Mouse (Mus musculus): ENCODE results near the gene Pik3cg.

Pik3cg gene

DNA sequence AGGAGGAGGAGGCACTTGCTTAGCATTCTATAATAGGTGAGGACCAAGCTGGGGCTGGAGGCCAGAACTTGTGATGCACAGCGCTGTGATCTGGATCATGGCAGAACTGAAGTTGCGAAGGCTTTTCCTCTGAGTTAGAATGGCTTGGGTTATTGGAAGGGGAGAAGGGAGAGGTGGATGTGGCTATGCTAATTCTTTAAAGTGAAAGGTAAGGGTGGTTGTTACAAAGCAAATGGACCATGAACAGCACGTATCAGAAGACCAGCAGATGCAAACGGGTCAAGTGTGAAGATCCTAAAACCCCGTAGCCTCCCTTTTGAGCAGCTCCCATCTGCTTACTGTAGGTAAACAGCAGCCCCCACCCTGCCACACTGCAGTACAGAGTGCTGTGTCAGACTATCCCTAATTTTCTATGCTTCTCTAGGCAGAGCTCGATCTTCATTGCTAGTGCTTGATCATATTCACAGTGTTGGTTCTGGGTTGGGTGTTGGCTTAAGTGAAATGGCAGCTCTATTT lies 7.3 kb downstream of the Pik3cg start:
- no peak for DNase-seq

DNA sequence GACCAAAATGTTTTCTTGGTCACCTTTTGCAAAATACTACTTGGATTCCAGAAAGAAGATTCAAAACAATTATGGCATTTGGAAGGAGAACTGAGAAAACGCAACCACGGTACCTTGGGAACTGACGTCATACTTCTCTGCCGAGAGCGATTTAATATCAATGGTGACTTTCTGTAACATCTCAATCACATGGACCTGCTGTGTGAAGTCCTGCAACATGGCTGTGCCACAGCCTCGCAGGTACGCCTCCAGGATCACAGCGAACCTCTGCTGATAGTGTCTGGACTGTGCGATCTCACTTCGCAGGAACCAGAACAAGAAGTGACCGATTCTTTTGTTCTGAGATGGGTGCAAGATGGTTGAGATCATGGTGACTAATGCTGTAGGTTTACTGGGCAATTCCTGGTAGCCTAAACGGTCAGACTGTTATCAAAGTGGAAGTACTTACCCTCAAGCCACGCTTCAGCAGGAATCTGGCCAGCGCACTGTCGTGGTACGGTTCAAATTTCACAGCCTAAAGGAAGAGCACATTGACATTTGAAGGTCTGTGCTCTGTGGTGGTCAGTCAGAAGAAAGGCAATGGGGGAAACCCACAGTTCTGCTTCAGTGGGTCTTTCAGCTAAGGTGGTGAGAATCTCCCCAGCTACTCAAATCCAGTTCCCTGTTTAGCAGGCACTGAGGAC lies 7.9 kb downstream of the Pik3cg start:
- DNase-seq: no peak

DNA sequence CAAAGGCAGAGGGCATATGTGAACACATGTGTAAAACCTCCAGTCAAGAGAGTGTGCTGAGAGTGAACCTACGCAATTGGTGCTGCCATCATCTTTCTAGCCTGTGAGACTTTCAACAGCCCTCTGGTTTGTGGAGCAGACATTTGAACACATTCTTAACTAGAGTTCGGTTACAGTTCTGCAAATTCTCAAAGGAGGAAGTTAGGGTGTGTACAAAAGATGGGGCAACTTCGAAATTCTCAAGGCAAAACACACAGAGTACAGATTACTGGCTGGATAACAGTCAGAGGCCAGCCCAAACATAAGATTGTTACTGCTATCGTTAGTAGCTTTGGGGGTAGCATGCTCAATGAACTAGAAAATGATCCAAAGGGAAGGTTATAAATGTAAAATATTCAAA lies 9.0 kb downstream of the Pik3cg start:
- DNase-seq: no peak

DNA sequence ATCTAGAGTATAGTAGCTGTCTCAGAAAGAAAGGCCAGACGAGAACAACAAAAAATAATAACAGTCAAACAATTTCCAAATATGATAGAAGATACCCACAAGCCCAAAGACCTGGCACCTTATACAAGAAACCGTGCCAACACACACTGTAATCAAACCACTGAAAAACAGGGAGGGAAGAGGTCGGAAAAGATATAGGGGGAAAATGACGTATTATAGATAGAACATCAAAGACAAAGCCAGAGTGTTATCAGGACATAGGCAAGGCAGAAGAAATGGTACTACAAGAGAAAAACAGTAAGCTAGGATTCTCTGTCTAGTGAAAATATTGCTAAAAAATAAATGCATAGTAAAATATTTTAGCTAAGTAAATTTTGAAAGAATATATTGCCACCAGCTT lies 10.4 kb downstream of the Pik3cg start:
- no peak for DNase-seq

DNA sequence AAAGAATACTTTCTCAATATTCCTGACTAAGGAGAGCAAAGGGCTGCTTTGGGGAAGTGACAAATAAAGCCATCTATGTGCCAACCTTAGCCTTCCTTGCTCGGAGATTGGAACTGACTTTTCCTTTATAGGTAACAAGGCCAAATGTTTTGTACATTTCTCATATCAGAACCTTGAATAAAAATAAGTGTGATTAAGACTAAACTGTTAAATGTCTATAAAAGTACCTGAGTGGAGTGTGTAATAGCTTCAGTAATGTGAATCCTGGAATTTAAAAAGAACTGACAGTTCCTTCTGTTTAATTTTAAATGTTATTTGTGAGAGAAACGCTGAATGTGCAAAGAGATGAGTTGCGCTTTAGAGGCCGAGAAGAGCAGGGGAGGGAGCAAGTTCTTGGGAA lies 13.5 kb downstream of the Pik3cg start:
- DNase-seq: no peak

DNA sequence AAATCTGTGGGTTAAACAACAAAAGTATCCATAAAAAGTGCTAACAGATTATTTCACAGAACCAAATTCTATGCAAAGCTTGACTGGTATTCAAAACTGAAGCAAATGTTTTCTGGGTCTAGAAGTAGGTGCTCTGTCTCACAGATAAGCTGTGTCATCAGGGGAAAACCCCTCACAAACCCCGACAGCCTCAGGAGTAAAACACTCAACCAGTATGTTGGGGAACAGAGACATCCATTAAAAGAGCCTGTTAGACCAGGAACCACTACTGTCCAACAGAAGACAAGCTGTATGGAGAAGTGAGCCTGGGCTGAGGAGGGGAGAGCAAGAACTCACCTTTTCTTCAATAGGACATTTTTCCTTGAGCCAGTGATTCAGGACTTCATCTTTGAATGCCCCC lies 14.1 kb downstream of the Pik3cg start:
- no peak for DNase-seq

DNA sequence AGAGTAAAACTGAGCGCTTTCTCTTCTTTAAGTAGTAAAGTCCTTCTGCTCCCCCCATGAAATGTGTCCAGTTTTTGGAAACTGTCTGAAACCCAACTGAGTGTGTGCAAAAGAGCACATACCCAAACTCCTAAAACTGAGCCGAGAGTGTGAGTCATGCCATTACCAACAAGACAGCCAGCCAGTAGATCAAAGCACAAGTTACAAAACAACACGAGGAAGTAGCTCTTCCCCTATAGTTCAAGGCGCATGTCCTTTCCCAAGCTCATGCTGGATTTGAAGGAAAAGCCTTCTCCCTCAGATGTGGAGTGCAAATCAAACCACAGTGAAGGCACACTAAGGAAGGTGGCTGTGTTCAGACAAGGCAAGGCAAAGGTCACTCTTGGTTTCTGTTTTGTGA lies 17.5 kb downstream of the Pik3cg start:
- DNase-seq: no peak

DNA sequence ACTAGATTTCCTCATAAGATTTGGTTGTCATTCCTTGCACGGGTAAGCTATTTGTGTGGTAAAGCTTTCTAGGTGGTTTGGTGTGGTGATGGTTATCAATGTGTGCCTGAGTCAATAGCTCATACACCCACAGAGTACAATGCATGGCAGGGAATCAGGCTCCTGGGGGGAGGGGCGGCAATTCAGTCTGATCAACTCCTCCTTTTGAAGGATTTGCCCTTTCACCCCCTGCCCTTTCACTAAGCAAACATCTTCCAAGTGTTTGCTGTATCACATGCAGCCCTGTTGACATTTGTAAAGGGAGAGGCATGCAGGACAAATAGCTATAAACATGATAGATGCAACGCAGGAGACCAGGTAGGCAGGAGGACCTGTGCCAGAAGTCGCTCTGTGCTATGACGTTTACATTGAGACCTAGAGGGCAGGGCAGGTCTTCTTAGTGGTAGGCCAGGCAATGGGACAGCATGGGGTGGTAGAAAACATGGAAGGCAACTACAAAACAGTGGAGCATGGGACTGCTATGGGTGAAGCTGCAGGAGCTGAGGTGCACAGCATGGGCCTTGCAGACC lies 20.7 kb downstream of the Pik3cg start:
- no peak for DNase-seq

DNA sequence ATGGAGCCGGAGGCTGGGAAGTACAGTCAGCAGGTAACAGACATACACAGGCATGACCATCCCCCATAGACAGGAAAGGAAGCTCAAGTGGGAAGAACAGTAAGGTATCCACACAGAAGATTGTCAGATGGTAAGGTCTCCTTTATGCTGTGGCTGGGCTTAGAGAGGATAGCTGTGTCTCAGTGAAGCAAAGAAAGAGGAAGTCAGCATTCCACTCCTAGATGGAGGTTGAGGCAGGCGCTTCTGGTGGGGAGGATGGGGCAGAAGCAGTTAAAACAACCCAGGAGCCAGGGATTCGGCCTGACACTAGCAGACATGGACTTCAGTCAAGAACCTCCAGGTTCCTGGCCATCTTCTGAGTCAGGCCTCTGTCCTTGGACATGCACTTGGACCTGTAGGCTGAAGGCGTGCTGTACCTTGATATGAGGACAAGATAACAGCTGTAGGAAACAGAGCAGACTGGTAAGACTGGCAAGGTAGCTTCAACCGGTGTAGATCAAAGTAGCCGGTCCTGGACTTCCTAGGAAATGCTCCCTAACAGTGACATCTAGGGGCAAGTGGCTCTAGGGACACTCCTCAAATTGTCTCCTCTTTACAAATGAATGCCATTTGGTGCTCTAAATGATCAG lies 21.7 kb downstream of the Pik3cg start:
- no peak for DNase-seq

DNA sequence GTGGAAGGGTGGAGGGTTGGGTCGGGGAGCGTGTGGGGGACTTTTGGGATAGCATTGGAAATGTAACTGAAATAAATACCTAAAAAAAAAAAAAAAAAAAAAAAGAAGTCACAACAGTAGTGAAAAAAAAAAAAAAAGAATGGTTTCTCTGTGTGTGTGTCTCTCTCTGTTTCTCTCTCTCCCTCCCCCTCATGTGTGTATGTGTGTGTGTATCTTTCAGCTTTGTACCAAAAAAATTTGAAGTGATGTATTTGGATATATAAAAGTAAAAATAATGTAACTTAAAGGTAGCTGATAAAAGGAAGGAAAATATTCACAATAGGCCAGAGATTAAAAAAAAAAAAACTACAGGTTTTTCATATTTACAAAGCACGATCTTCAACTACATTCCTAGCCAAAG lies 23.6 kb downstream of the Pik3cg start:
- no peak for DNase-seq

DNA sequence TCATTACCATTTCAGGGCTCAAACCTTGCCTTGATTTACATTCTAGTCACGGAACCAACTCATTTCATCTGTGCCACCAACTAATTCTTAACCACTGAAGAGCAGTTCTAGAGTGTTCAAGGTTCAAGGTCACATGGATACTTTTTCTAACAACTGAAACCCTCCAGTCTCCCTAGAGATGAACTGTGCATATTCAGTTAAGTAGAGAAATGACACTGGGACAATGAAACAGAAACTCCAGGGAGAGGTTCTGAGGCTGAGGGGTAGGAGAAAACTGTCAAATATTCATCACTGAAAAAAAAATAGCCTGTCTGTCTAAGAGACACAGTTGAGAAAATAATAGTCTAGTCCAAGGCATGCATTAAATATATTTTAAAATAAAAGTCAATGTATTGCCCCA lies 24.9 kb downstream of the Pik3cg start:
- no peak for DNase-seq

DNA sequence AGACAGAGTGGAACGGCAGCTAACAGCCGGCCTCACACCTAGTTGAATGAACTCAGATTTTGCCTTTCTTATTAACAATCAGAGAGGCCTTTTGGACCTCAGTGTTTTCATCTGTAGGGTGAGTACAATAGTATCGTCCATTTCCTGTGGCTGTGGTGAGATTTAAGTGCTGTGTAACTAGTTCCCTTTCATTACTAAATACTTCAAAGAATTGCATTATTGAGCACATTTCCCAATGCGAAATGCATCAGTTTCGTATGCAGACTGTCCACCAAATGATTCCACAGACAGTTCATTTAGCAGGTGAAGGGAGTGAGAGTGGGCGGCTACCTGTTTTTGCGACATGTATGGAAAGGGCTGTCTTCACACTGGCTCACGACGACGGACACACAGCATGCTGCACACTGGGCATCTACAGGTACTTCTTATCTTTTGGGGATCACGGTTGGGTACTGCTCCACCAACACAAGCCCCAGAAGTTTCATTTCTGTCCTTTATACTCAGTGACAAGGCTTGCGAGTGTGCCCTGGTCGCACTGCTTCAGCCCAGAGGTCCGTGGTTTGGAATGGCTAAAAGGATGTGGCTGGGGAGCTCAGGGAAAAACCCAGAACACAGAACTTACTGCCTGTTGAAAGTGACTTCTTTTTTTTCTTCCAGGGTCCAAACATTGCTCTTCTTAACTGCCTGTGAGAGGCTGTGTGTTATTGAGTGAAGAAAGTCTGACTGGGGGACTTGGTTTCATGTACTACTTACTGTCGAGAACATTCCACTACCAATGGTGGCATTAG lies 25.6 kb downstream of the Pik3cg start:
- DNase-seq: no peak

DNA sequence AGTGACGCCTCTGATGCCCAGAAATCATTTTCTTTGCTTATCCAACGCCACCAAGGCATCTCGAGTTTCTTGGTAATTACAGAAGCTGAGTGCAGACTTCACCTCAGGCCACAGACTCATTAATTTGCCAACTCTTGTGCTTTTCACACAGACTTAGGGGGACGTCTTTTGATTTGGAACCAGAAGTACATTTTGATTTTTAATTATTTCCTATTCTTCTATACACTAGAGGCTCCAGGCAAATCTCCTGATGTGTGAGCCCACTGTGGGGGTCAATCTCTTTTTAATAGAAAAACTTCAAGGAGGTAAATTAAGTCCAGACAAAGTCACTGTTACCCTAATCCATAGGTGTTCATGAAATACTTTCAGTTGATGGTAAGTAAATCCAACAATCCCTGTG lies 26.6 kb downstream of the Pik3cg start:
- DNase-seq: no peak

DNA sequence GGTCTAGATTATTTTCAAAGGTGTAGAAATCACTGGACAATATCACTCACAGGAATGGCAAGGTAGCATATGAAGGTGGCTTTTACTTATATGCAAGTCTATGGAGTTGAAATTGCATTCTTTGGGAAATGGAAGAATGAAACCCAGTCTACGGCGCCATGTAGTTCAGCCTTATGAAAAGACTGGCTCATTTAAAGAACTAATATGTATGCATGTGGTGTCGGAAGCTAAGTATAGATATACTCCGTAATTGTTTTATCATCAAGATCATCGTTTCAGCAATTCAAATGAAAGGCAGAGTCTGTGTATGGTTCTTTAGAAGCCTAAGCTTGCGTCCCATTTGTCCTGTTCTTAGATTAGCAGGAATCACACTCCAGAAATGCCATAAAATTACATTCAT lies 34.0 kb downstream of the Pik3cg start:
- DNase-seq: no peak

DNA sequence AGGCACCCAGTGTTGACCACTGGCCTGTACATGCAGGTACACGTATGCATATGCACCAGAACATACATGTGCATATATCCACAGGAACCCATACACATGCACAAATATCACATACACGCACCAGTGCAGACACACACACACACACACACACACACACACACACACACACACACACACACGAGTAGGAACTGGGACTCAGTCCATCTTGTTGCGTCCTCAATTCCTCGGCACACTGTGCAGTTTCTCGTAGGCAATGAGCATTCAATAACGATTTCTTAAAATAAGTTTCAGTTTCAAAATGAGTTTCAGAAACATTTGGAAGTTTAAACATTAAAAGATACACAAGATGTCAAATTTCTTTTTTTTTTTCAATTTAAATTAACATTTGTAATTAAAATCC lies 35.6 kb downstream of the Pik3cg start:
- peak; percentile 16 for DNase-seq

DNA sequence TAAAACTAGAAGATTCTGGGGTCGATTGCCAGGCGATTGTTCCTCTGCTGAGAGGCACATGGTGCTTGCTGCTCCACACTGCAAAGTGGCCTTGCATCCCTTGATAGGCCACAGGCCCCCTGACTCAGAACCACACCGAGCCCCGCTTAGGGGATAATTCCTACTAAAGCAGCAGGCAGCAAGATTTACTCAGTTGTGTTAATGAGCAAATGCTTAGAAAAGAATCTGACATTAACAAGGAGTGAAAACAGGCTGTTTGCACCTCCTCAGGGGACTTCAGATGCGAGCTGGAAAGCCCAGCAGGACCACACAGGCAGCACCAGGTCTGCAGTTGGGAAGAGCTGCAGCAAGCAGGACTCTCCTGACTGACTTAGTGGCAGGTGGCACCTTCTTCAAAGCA lies 39.3 kb downstream of the Pik3cg start:
- DNase-seq: no peak

DNA sequence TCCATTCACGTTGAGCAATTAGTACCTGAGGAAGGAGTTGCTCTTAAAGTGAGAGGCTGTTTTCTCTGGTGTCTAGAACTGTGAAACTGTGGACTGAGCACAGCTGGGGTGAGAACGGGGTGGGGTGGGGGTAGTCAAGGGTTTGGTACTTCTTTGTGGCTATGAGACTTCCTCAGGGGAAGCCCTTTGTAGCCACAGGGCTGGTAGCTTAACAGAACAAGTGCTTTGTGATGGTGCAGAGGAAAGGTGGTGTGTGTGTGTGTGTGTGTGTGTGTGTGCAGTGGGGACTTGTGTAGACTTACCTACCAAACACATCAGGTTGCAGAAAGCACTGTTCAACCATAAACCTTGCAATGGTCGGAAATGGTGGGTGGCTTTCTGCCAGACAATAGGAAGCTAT lies 39.7 kb downstream of the Pik3cg start:
- DNase-seq: no peak

DNA sequence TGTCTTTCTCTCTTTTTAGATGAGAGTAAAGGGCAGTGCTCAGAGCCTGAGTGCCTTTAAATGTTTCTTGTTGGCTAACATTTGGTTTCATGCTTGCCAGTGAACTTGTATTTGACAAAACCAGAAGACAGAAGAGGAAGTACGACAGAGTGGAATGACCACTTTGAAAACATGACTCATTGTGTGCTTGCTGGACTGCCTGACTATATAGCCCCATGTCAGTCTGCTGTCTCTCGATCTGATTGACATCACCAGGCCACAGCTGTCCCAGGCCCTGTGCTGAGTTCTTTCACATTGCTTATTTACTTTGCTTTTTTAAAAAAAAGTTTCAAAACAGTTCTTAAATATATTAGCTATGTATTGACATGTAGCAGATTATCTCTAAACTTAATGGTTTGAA lies 44.8 kb downstream of the Pik3cg start:
- DNase-seq: no peak

DNA sequence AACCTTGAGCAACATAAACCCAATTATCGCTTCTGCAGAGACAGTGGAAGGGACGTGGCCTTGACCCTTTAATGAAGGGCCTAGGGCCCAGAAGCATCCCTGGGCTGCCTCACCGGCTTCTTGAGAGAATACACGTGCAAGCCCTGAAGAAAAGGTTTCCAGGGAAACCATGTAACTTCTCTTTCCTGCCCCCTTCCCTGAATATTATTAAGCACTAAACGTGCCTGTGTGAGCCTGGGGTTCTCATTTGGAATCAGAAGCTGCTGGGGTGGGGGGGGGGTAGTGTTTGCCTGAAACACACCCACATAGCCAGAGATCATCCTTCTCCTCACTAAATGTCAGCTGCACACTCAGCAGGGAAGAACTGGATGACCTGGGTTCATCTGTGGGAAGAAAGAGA lies 49.7 kb downstream of the Pik3cg start:
- DNase-seq: no peak

DNA sequence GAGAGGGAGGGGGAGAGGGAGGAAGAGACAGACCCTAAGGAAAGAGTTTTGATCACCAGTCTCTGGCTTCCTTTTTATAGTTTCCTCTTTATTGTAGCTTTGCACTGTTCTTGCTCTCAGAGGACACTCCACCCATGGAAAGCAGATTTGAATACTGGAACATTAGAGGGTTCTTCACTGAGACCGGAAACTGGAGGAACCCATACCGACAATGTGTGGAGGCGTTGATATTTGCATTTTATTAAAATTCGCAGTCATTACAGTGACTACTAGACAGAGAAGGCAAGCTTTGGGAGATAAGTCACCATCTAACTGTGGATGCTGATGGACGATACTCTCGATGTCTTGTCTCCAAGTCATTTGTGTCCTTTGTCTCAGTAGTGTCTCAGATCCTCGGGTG lies 61.9 kb downstream of the Pik3cg start:
- no peak for DNase-seq

DNA sequence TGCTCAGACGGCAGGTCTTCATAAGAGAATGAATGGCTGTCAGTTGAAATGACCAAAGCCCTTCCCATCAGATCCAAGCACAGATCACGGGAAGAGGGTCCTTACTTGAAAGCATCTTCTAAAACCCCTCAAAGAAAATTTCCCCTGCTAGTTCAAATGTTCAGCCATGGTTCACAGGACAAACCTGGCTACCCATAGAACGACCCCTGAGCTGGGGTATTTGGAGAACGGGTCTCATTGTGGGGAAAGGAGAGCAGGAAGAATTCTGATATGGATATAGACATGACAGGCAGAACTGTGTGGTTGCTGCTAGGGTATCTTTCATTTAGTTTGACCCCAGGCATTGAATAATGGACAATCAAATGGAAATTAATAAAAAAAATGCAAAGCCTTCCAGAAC lies 62.8 kb downstream of the Pik3cg start:
- DNase-seq: no peak

DNA sequence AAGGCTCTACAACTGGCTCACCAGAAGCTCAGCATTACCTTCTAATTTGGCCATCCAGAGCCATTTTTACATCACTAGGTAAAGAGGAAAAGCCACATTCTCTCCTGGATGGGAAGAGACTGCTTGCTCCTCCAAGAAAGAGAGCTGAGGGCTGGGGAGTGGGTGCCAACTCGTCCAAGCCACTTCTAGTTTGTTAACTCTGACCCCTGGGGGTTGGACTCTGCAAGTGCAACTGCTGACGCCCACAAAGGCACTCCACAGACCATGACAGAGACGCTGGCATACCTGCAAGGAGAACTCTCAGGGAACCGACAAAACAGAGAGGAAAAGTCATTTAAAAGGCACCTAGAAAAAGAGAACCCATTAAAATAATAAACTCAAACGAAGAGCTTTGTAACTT lies 63.9 kb downstream of the Pik3cg start:
- DNase-seq: peak; percentile 67

DNA sequence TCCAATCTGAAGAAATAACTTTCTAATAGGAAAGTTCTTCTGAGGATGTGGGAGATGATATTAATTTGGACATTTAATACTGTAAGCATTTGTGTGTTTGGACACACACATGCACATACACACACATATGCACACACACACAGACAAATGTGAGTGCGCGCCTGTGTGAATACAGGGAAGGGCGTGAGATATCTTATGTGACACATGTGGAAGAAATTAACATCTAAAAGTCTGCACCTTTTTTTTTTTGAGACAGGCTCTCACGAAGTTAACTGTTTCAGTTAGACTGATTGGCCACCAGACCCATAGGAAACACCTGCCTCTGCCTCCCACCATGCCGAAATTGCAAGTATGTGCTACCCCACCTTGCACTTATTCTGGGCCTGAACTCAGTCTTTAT lies 64.7 kb downstream of the Pik3cg start:
- no peak for DNase-seq

DNA sequence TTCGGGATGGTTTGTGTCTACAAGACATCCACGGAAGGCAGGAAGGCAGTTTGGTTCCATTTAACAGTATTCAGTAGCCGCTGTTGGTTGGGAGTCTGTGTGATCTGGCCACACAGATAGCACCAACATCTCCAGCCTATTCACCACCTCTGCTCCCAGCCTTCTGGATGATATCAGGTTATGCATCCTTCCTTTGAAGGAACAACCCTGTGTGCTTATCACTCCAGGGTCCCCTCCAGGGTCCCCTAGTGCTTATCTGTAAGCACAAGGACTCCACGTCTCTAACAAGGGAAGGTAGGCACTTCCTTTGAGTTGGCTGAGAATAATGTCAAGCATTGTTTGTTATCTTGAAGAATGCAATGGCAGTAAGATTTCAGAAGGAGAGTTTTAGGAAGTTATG lies 65.3 kb downstream of the Pik3cg start:
- no peak for DNase-seq
